Mouse (Mus musculus) brown adipose tissue, adult 24 weeks (tissue): ENCODE measurements around the gene Dusp15. TPM values are rescaled to one million over a fixed set of nuclear protein-coding genes. Genes with fewer than 3 reads are reported as not detected.

Source experiments
- H3K27ac ChIP-seq: fragments of 200-500 bp; replicated peaks from 2 replicates; pipeline ENCODE4 v1.5.1; 2012; ENCODE audit warnings: low read depth, mild to moderate bottlenecking, low read length
- H3K4me1 ChIP-seq: fragments of 200-500 bp; 2 replicates; pipeline ENCODE4 v1.6.1; 2012; ENCODE audit warnings: low read length, mixed read lengths; ENCODE audit not compliant: control insufficient read depth, insufficient read depth, insufficient read length
- H3K4me3 ChIP-seq: fragments of 200-500 bp; 2 replicates; pipeline ENCODE4 v1.5.1; 2012; ENCODE audit warnings: low read depth, mild to moderate bottlenecking, low read length, moderate library complexity; ENCODE audit not compliant: insufficient read depth
- polyA plus RNA-seq: library from polyadenylated mRNA; stranded (reverse); fragments of >200 nt; gene quantifications from 2 replicates; pipeline ENCODE4 v1.2.4, GENCODE M21; 2012; ENCODE audit not compliant: missing spikeins, insufficient read depth, insufficient read length

Gene Dusp15
- polyA plus RNA-seq, 1 experiment, result not detected

DNA sequence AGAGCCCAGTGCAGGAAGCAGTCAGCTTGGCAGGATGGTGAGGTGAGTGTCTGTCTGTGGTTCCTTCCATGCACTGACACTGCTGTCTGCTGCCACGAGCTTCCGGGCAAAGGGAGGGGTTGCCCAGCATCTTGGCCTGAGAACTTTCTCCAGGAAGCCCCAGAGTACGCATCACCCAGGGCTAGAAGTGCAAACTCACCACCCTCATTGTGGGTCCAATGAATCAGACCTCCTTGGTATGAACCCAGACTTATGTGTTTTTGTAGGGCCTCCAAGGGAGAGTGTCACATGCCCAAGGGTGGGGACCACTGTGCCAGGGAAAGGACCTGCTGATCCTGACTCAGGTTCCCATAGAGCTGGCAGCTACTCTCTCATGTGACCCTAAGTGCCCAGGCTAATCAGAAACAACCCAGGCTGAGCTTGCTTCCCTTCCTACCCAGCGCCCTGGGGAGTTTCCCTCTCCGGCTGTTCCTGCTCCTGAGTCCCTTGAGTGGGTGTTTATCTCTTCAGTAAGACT lies 47.3 kb downstream of the Dusp15 start:
- Histone ChIP-seq H3K27ac (0 out of 2 replicates have a peak overlapping the region, but pooled peaks have one; percentile 17), H3K4me3 (no peak overlapping the region), H3K4me1 (no peaks in the 10 kb centered on the region)

DNA sequence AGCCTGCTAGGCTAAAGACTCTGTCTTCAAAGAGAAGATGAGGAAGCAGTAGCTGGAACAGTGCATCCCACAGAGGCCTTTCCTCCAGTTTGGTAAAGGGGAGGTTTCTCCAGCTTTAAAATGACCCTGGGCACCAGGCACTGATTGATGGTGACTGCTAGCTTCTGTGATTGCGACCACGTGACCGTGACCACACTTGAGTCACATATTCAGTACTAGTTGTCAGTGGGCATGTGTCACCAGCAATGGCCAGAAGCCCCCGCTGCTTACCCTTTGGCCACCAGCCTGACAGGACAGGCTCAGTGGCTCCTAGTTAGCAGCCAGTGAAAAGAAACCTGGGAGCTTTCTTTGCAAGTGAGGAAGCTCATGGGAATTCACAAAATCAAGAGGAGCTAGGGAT lies 47.9 kb downstream of the Dusp15 start:
- no peak overlapping the region for H3K4me3 ChIP-seq
- no peaks in the 10 kb centered on the region for H3K4me1 ChIP-seq
- H3K27ac ChIP-seq, result 0 out of 2 replicates have a peak overlapping the region, but pooled peaks have one; percentile 17

DNA sequence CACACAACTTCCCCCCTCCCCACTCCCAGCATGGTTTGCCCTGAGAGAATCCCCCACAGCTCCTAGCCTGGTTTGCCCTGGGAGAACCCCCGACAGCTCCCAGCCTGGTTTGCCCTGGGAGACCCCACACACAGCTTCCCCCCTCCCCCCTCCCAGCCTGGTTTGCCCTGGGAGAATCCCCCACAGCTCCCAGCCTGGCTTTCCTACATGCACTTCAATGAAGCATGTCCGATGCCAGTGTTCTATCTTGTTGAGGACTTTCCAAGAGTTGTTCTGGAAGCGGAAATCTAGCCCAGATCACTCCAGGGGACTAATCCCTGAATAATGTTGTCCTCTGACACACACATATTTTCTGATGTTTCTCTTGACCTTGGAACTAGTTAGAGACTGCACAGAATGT lies 48.8 kb downstream of the Dusp15 start:
- no peak overlapping the region for H3K27ac ChIP-seq
- no peaks in the 10 kb centered on the region for H3K4me1 ChIP-seq
- H3K4me3 ChIP-seq, result no peak overlapping the region

DNA sequence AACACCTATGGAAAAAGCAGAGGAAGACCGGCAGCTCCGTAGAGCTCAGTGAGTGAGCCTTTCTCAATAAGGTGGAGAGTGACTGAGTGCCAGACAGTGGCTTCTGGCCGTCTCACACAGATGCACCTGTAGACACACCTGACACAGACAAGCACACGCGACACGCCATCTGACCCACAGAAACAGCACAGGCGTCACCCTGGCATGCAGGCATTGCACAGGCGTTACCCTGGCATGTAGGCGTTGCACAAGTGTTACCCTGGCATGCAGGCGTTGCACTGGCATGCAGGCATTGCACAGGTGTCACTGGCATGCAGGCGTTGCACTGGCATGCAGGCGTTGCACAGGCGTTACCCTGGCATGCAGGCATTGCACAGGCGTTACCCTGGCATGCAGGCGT lies 50.2 kb downstream of the Dusp15 start:
- Histone ChIP-seq H3K4me3 (no peak overlapping the region), H3K27ac (no peak overlapping the region), H3K4me1 (no peaks in the 10 kb centered on the region)

DNA sequence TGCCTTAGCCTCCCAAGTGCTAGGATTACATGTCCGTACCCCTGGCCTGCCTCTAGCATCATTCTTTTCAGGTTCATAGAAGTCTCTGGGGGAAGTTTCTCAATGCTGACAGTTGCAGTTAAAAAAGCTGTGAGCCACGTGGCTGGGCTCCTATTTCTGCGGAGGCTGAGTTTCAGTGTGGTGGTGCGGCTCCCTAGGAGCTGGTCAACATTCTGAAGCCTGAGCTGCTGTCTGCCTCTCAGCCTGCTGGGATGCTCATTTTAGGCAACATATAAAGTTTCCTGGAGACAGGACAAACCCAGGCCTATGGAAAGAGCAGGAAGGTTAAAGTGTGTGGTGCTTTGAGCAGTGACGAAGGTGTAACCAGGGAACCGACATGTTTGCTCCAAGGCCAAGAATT lies 52.5 kb downstream of the Dusp15 start:
- no peak overlapping the region for H3K4me3 ChIP-seq
- H3K27ac ChIP-seq, result no peak overlapping the region

DNA sequence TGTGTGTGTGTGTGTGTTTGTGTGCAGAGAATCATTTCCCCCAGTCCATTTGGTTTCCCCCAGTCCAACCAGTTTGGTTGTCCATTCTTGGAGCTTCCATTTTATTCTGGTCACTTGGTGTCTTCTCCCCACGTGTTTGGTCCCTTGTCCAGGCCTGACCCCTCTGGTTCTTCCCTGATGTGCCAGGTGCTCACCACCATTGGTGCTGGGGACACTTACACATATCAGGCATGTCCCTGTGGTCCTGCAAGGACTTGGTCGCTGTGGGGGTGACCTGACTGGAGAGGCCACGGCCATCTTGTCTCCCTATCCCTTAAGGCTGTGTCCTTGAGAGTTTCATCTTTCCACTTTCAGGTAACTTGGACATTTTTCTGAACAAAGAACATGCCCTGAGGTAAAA lies 54.6 kb downstream of the Dusp15 start:
- Histone ChIP-seq H3K4me3 (no peak overlapping the region), H3K4me1 (no peaks in the 10 kb centered on the region), H3K27ac (no peak overlapping the region)

More for the DNA sequence above, 52.5 kb downstream of the Dusp15 start:
- H3K4me1 ChIP-seq, result no peaks in the 10 kb centered on the region

DNA sequence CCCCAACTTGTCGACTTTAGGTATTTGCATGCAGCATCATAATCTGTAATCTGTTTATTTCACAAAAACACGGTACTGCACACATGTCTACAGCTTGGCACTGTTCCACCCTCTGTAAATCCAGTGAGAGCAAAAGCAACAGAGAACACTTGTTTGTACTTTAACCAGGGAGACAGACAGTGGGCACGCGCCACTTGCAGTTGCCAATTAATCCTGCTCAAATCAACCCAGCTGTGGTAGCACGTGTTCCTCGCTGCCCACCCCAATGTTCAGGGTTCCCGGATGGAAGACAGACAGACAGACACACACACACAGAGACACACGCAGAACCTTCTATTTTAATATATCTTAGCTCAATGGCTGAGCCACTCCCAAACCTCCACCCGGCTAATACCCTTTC lies 55.7 kb downstream of the Dusp15 start:
- Histone ChIP-seq H3K4me1 (no peaks in the 10 kb centered on the region), H3K27ac (no peak overlapping the region)

More for the DNA sequence above, 55.7 kb downstream of the Dusp15 start:
- H3K4me3 ChIP-seq, result no peak overlapping the region

Other genes starting within 250 kb of the Dusp15 start
- 48.0 and 59.8 TPM in 2 replicates for gene Id1, start 215.4 kb downstream of the Dusp15 start, polyA plus RNA-seq
- gene Cox4i2, start 197.5 kb downstream of the Dusp15 start, polyA plus RNA-seq, result 6.3 and 8.7 TPM in 2 replicates
- 22.5 and 23.5 TPM in 2 replicates for gene Bcl2l1, start 120.0 kb downstream of the Dusp15 start, polyA plus RNA-seq
- not detected in 2 replicates for gene Tpx2, start 103.7 kb downstream of the Dusp15 start, polyA plus RNA-seq
- gene Mylk2, start 40.3 kb downstream of the Dusp15 start, polyA plus RNA-seq, result 4.3 and 6.2 TPM in 2 replicates
- 1.1 and 2.6 TPM in 2 replicates for gene Foxs1, start 18.5 kb downstream of the Dusp15 start, polyA plus RNA-seq
- gene Ttll9, start 10.8 kb upstream of the Dusp15 start, polyA plus RNA-seq, result not detected in 2 replicates
- 77.4 and 100 TPM in 2 replicates for gene Pdrg1, start 63.7 kb upstream of the Dusp15 start, polyA plus RNA-seq
- not detected in 2 replicates for gene Xkr7, start 80.2 kb upstream of the Dusp15 start, polyA plus RNA-seq
- 4.0 and 4.5 TPM in 2 replicates for gene Ccm2l, start 114.3 kb upstream of the Dusp15 start, polyA plus RNA-seq
- gene Hck, start 156.8 kb upstream of the Dusp15 start, polyA plus RNA-seq, result 1.1 and 1.7 TPM in 2 replicates
- gene Tm9sf4, start 209.6 kb upstream of the Dusp15 start, polyA plus RNA-seq, result 28.8 and 36.9 TPM in 2 replicates